Mouse (Mus musculus) midbrain, embryonic 15.5 days (tissue): Measurements from ENCODE around the gene Gm21992. TPM values are rescaled to one million over a fixed set of nuclear protein-coding genes. Genes with fewer than 3 reads are reported as not detected.
"Not testable (repeated sequence)": the region's sequence is repeated elsewhere in the genome, so short reads cannot be mapped to it uniquely, and the experiment has no call there.

Experiments
- ATAC-seq: fragments of 200-750 bp; cut with Nextera tagmentation; replicated peaks from 2 replicates; pipeline ENCODE4 v1.8.0; 2017; ENCODE audit warnings: moderate TSS enrichment
- H3K27ac ChIP-seq: fragments of 300-500 bp; sonication (generic); 2 replicates; pipeline ENCODE4 v1.5.1; 2015; ENCODE audit warnings: mild to moderate bottlenecking, inconsistent platforms
- H3K27me3 ChIP-seq: fragments of 300-500 bp; sonication (generic); replicated peaks from 2 replicates; pipeline ENCODE4 v1.6.1; 2015; ENCODE audit warnings: inconsistent platforms
- H3K36me3 ChIP-seq: fragments of 300-500 bp; sonication (generic); replicated peaks from 2 replicates; pipeline ENCODE4 v1.6.1; 2015; ENCODE audit warnings: inconsistent platforms
- H3K4me1 ChIP-seq: fragments of 300-500 bp; sonication (generic); 2 replicates; pipeline ENCODE4 v1.6.1; 2015; ENCODE audit warnings: inconsistent platforms
- H3K4me2 ChIP-seq: fragments of 300-500 bp; sonication (generic); 2 replicates; pipeline ENCODE4 v1.6.1; 2015; ENCODE audit warnings: inconsistent platforms, mild to moderate bottlenecking, moderate library complexity
- H3K4me3 ChIP-seq: fragments of 300-500 bp; sonication (generic); 2 replicates; pipeline ENCODE4 v1.5.1; 2015; ENCODE audit warnings: mild to moderate bottlenecking, inconsistent platforms
- H3K9ac ChIP-seq: fragments of 300-500 bp; sonication (generic); 2 replicates; pipeline ENCODE4 v1.6.1; 2015; ENCODE audit warnings: mild to moderate bottlenecking, inconsistent platforms
- H3K9me3 ChIP-seq: fragments of 300-500 bp; sonication (generic); 2 replicates; pipeline ENCODE4 v1.6.1; 2016; ENCODE audit warnings: inconsistent platforms
- WGBS: fragments of 180-500 bp; shearing (Covaris S2); methylation state at CpG from one replicate; pipeline ENCODE4 v1.1.7; 2015; ENCODE audit warnings: mixed read lengths; 5-methylcytosine and 5-hydroxymethylcytosine counted together
- polyA plus RNA-seq: library from polyadenylated mRNA; unstranded; fragments of >200 nt; fragmentation: Nextera tagmentation; extraction: Ambion mirVana; gene quantifications from 2 replicates; pipeline ENCODE4 v1.2.1, GENCODE M21; 2015

Gene Gm21992
- polyA plus RNA-seq, 1 experiment from 2014 or later: 19.5 TPM

DNA sequence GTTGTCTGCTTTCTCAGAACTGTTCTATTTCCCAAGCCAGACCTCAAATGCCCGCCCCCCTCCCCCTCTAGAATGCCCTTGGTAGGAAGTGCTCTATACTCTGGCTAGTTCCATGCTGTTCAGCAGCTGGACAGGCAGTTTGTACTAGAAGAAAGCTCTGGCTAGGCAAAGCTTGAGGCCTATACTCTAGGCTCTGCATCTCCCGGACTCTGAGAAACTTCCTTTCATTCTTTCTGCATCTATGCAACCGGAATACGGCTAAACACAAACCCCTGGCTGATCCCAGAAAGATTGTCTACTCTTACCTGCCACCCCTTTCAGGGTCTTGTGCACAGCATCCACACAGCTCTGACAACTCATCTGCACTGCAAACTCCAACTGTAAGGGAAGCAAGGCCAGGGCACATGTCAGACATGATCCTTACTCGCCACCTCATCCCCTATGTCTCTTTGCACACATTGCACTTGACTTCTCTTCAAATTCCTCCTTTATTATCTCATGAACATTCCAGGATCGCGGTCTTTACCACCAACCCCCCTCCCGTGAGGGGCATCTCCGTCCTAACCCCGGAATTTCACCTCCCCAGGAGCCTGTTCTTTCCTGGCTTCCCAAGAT lies 27.2 kb upstream of the Gm21992 start:
- Histone ChIP-seq H3K9me3 (no peaks in the 10 kb centered on the region), H3K27ac (no peak overlapping the region), H3K4me3 (peak overlapping the region; percentile 54), H3K4me2 (peak overlapping the region; percentile 93), H3K9ac (peak overlapping the region; percentile 54), H3K36me3 (no peaks in the 10 kb centered on the region), H3K4me1 (peaks cover 18% of the 10 kb centered on the region), H3K27me3 (peaks cover 26% of the 10 kb centered on the region)
- peak; percentile 43 for ATAC-seq
- WGBS: 33% methylated on average over 10 of the region's 10 CpGs

DNA sequence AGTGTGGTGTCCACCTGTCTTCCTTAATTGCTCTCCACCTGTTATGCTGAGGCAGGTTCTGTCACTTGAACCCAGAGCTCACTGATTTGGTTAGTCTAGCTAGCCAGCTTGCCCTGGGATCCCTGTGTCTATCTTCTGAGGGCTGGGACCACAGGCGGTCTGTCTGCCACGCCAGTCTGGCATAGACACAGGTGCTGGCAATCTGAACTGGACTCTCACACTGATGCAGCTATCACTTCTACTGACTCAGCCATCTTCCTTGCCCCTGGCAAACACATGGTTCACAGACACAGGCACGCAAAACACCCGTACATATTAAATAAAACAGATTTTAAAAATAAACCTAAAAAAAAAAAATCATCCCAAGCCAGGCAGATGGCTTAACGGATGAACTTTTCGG lies 25.6 kb upstream of the Gm21992 start:
- no peak overlapping the region for H3K9ac ChIP-seq

DNA sequence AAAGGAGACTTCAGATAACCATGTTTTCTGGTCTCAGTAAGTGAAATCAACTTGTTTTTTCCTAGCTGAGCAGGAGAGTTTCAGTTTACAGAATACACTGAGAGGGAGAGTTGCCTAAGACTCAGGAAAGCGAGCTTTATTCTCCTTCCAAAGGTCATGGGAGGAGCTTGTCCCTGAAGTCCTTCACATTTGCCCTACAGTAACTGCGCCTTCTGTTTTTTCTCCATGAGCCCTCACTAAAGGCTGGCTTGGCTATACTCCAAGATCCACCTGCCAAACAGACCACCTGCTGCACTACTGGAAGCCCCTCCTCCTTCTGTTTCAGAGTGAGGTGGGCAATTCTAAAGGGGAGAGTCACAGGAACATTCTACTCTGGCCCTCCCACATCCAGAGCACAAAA lies 24.7 kb upstream of the Gm21992 start:
- Histone ChIP-seq H3K9me3 (no peaks in the 10 kb centered on the region), H3K27ac (no peak overlapping the region), H3K9ac (no peak overlapping the region), H3K4me3 (no peak overlapping the region), H3K4me2 (no peak overlapping the region), H3K36me3 (no peaks in the 10 kb centered on the region), H3K4me1 (peaks cover 18% of the 10 kb centered on the region), H3K27me3 (peaks cover 13% of the 10 kb centered on the region)
- ATAC-seq: no peak
- WGBS: 85% methylated on average over 2 of the region's 2 CpGs

More for the DNA sequence above, 25.6 kb upstream of the Gm21992 start:
- no peak for ATAC-seq
- H3K27ac ChIP-seq: no peak overlapping the region
- peaks cover 18% of the 10 kb centered on the region for H3K4me1 ChIP-seq
- no peak overlapping the region for H3K4me2 ChIP-seq
- no peaks in the 10 kb centered on the region for H3K9me3 ChIP-seq
- peaks cover 23% of the 10 kb centered on the region for H3K27me3 ChIP-seq
- 96% methylated on average over 6 of the region's 6 CpGs for WGBS
- no peak overlapping the region for H3K4me3 ChIP-seq
- H3K36me3 ChIP-seq: no peaks in the 10 kb centered on the region

GRCm38 (mm10) chr19:4833977-4834376 lies 22.6 kb upstream of the Gm21992 start:
- no peak for ATAC-seq
- Histone ChIP-seq H3K27me3 (no peaks in the 10 kb centered on the region), H3K4me1 (peaks cover 10% of the 10 kb centered on the region), H3K9ac (no peak overlapping the region), H3K9me3 (no peaks in the 10 kb centered on the region), H3K4me3 (no peak overlapping the region), H3K4me2 (no peak overlapping the region), H3K36me3 (no peaks in the 10 kb centered on the region), H3K27ac (no peak overlapping the region)
- WGBS: 88% methylated on average over 8 of the region's 8 CpGs

- Histone ChIP-seq H3K27me3 (no peaks in the 10 kb centered on the region), H3K4me3 (no peak overlapping the region), H3K27ac (no peak overlapping the region), H3K9me3 (no peaks in the 10 kb centered on the region), H3K4me2 (no peak overlapping the region), H3K36me3 (0 out of 2 replicates have a peak, but pooled peaks cover 2% of the 10 kb centered on the region), H3K4me1 (no peaks in the 10 kb centered on the region), H3K9ac (no peak overlapping the region)
- 69% methylated on average over 7 of the region's 7 CpGs for WGBS
- ATAC-seq: no peak
Observed at GRCm38 (mm10) chr19:4829156-4829555, 17.7 kb upstream of the Gm21992 start.

- H3K9me3 ChIP-seq: no peaks in the 10 kb centered on the region
- H3K9ac ChIP-seq: no peak overlapping the region
- H3K4me1 ChIP-seq: no peaks in the 10 kb centered on the region
- H3K27me3 ChIP-seq: no peaks in the 10 kb centered on the region
- ATAC-seq: no peak
- 66% methylated on average over 16 of the region's 16 CpGs for WGBS
- H3K27ac ChIP-seq: no peak overlapping the region
- no peak overlapping the region for H3K4me3 ChIP-seq
- no peak overlapping the region for H3K4me2 ChIP-seq
- 0 out of 2 replicates have a peak, but pooled peaks cover 2% of the 10 kb centered on the region for H3K36me3 ChIP-seq
Observed at GRCm38 (mm10) chr19:4828444-4829114, 17.2 kb upstream of the Gm21992 start.

- 0 out of 2 replicates have a peak, but pooled peaks cover 2% of the 10 kb centered on the region for H3K36me3 ChIP-seq
- H3K4me2 ChIP-seq: no peak overlapping the region
- WGBS: 77% methylated on average over 5 of the region's 5 CpGs
- no peak overlapping the region for H3K9ac ChIP-seq
- ATAC-seq: no peak
- H3K27me3 ChIP-seq: no peaks in the 10 kb centered on the region
- H3K27ac ChIP-seq: no peak overlapping the region
- no peak overlapping the region for H3K4me3 ChIP-seq
- no peaks in the 10 kb centered on the region for H3K4me1 ChIP-seq
- no peaks in the 10 kb centered on the region for H3K9me3 ChIP-seq
Observed at GRCm38 (mm10) chr19:4820678-4821303, 9.4 kb upstream of the Gm21992 start.

- no peak overlapping the region for H3K9ac ChIP-seq
- no peak overlapping the region for H3K4me2 ChIP-seq
- H3K4me1 ChIP-seq: peaks cover 1% of the 10 kb centered on the region
- H3K27me3 ChIP-seq: no peaks in the 10 kb centered on the region
- H3K27ac ChIP-seq: no peak overlapping the region
- H3K36me3 ChIP-seq: no peaks in the 10 kb centered on the region
- no peak for ATAC-seq
- H3K9me3 ChIP-seq: no peaks in the 10 kb centered on the region
- H3K4me3 ChIP-seq: no peak overlapping the region
- 77% methylated on average over 1 of the region's 1 CpGs for WGBS
Observed at GRCm38 (mm10) chr19:4817182-4817835, 5.9 kb upstream of the Gm21992 start.

- Histone ChIP-seq H3K4me1 (peaks cover 24% of the 10 kb centered on the region), H3K4me2 (no peak overlapping the region), H3K27me3 (no peaks in the 10 kb centered on the region), H3K36me3 (no peaks in the 10 kb centered on the region), H3K4me3 (no peak overlapping the region), H3K9me3 (no peaks in the 10 kb centered on the region), H3K27ac (no peak overlapping the region), H3K9ac (no peak overlapping the region)
- 86% methylated on average over 6 of the region's 6 CpGs for WGBS
- ATAC-seq: no peak
Observed at GRCm38 (mm10) chr19:4813015-4813414, 1.6 kb upstream of the Gm21992 start.

- ATAC-seq, H3K27me3 ChIP-seq, H3K9me3 ChIP-seq, H3K36me3 ChIP-seq: not testable (repeated sequence)
- Histone ChIP-seq H3K27ac (peak overlapping the region; percentile 92), H3K4me3 (peak overlapping the region; percentile 75), H3K4me1 (peaks cover 29% of the 10 kb centered on the region), H3K9ac (peak overlapping the region; percentile 86; the same call in 1 of the 2 replicates), H3K4me2 (peak overlapping the region; percentile 63)
- 80% methylated on average over 8 of the region's 8 CpGs for WGBS
Observed at GRCm38 (mm10) chr19:4812334-4812949, 1.0 kb upstream of the Gm21992 start.

GRCm38 (mm10) chr19:4811909-4812242 lies 464 bp upstream of the Gm21992 start:
- H3K36me3 ChIP-seq: no peaks in the 10 kb centered on the region
- WGBS: 7% methylated on average over 12 of the region's 12 CpGs
- no peak; the same call in 1 of the 2 replicates for ATAC-seq

GRCm38 (mm10) chr19:4810746-4811062 lies 708 bp downstream of the Gm21992 start:
- ATAC-seq: no peak
- Histone ChIP-seq H3K27me3 (no peaks in the 10 kb centered on the region), H3K4me1 (peaks cover 29% of the 10 kb centered on the region), H3K9ac (peak overlapping the region; percentile 59), H3K27ac (peak overlapping the region; percentile 92), H3K36me3 (no peaks in the 10 kb centered on the region), H3K4me3 (peak overlapping the region; percentile 75), H3K4me2 (peak overlapping the region; percentile 94), H3K9me3 (no peaks in the 10 kb centered on the region)
- WGBS: 0% methylated on average over 17 of the region's 17 CpGs

More at GRCm38 (mm10) chr19:4811909-4812242, 464 bp upstream of the Gm21992 start:
- H3K4me2 ChIP-seq: peak overlapping the region; percentile 63
- H3K9ac ChIP-seq: peak overlapping the region; percentile 86
- peaks cover 29% of the 10 kb centered on the region for H3K4me1 ChIP-seq
- no peaks in the 10 kb centered on the region for H3K9me3 ChIP-seq
- peak overlapping the region; percentile 75 for H3K4me3 ChIP-seq
- no peaks in the 10 kb centered on the region for H3K27me3 ChIP-seq
- peak overlapping the region; percentile 92 for H3K27ac ChIP-seq
